Mouse (Mus musculus): ENCODE results near the gene Pth1r. TPM values are rescaled to one million over a fixed set of nuclear protein-coding genes. Genes with fewer than 3 reads are reported as not detected.
"Not testable (repeated sequence)": the region's sequence is repeated elsewhere in the genome, so short reads cannot be mapped to it uniquely, and the experiment has no call there.

Pth1r gene
- polyA plus RNA-seq, 1 experiment from 2014 or later: 67.1 TPM

DNA sequence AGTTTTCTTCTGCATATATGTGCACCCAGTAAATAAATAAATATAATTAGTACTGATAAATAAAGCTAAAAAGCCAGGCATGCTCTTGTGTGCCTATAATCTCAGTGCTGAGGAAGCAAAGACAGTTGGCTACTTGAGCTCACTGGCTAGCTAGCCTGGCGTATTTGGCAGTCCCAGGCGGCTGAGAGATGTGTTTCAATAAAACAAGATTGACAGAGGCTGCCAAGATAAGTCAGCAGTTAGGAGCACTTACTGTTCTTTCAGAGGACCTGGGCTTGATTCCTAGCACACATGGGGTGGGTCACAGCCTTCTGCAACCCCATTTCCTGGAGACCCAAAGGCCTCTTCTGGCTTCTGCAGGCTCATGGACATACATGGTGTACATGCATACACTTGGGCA is 59.1 kb downstream of the Pth1r start:
- Histone ChIP-seq H3K4me2 (no peak overlapping the region), H3K27me3 (no peaks in the 10 kb centered on the region), H3K4me1 (peaks cover 54% of the 10 kb centered on the region), H3K27ac (no peak overlapping the region), H3K36me3 (peaks cover 5% of the 10 kb centered on the region), H3K4me3 (replicated peaks) (no peak overlapping the region), H3K9ac (no peak overlapping the region), H3K9me3 (replicated peaks) (no peaks in the 10 kb centered on the region)
- ATAC-seq (replicated peaks; ENCODE audit: low FRiP score): no peak
- 80% methylated on average over 2 of the region's 2 CpGs for WGBS

DNA sequence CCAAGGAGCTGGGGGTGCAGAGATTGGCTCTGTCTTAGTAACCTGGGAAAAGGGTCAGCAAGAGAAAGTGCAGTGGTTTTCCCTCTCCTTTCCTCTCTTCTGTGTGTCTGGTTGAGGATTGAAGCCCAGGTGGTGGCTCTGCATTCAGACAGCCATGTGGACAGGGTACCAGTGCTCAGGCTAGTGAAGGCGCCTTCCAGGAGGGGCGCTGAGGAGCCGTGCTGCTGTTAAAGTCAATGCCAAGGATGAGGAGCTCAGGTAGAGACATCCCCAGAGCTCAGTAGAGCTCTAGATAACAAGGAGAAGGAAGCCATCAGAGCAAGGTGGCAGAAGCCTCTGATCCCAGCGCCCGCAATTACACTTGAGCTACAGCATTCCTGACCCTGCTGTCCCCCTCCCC is 59.9 kb downstream of the Pth1r start:
- Histone ChIP-seq H3K4me1 (peaks cover 61% of the 10 kb centered on the region), H3K9ac (no peak overlapping the region), H3K4me2 (no peak overlapping the region), H3K27ac (no peak overlapping the region), H3K36me3 (no peaks in the 10 kb centered on the region), H3K4me3 (replicated peaks) (no peak overlapping the region), H3K27me3 (no peaks in the 10 kb centered on the region), H3K9me3 (replicated peaks) (no peaks in the 10 kb centered on the region)
- ATAC-seq (replicated peaks; ENCODE audit: low FRiP score): no peak
- WGBS: 72% methylated on average over 5 of the region's 5 CpGs

DNA sequence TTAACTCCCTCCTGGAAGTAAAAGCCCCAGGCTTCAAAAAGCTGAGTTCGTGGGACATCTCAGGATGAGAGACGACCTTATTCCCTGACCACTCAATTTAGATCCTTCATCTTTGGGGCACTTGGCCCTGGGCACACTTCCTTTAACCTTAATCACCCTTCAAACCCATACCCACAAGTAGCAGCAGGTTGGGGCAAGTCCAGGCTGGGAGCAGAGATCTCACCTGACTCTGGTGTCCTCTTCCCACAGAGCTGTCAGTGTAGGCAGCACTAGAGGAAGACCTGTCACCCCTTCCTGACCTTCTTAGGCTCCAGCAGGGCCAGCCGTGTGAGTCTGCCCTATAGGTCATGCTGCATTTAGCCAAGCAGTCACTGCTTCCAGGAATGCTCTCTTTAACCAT is 60.5 kb downstream of the Pth1r start:
- H3K9ac ChIP-seq: no peak overlapping the region
- ATAC-seq (replicated peaks; ENCODE audit: low FRiP score): no peak
- H3K36me3 ChIP-seq: no peaks in the 10 kb centered on the region
- H3K4me3 ChIP-seq (replicated peaks): no peak overlapping the region
- no peaks in the 10 kb centered on the region for H3K27me3 ChIP-seq
- H3K27ac ChIP-seq: peak overlapping the region; percentile 92; the same call in 1 of the 2 replicates
- H3K9me3 ChIP-seq (replicated peaks): no peaks in the 10 kb centered on the region
- WGBS: 47% methylated on average over 3 of the region's 3 CpGs
- H3K4me1 ChIP-seq: peaks cover 66% of the 10 kb centered on the region
- H3K4me2 ChIP-seq: no peak overlapping the region

DNA sequence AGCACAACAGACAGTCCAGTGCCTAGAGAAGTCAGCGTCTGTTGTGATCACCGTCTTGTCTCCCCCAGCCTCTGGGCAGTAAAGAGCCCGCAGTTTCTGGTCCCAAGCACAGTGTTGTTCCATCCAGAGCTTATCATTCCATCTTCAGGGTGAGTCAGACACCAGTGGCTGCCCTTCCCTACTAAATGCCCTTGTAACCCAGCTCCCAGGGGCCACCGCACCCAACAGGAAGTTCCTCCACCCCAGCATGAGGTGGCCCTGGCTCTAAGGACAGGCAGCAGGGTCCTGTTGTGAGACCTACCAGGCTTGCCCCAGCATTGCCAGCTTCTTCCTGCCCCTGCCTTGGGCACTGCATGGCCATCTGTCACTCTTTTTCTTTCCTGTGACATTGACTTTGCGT is 61.4 kb downstream of the Pth1r start:
- Histone ChIP-seq H3K4me2 (no peak overlapping the region), H3K4me3 (replicated peaks) (no peak overlapping the region), H3K9me3 (replicated peaks) (no peaks in the 10 kb centered on the region), H3K36me3 (no peaks in the 10 kb centered on the region), H3K9ac (no peak overlapping the region), H3K4me1 (peaks cover 72% of the 10 kb centered on the region), H3K27ac (peak overlapping the region; percentile 92), H3K27me3 (no peaks in the 10 kb centered on the region)
- 73% methylated on average over 5 of the region's 5 CpGs for WGBS
- no peak for ATAC-seq (replicated peaks; ENCODE audit: low FRiP score)

DNA sequence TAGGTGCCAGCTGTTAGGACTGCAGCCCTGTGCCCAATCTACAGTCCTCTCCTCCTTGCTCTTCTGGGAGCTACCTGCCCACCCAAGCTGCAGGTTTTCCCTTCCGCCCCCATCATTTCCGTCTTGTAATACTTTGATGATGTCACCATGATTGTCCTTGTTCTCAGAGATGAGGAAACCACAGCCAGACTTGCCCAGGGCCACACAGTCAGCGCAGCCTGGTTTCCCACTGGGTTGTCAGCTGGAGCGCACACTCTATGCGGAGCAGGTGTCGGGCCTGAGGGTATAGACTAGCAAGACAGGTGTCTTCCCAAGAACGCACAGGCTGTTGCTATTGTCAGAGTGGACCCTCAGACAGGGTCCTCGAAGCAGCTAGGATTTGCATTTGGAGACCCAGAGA is 61.8 kb downstream of the Pth1r start:
- Histone ChIP-seq H3K9ac (no peak overlapping the region), H3K9me3 (replicated peaks) (no peaks in the 10 kb centered on the region), H3K27ac (peak overlapping the region; percentile 92), H3K27me3 (no peaks in the 10 kb centered on the region), H3K36me3 (peaks cover under 1% of the 10 kb centered on the region; the same call in 1 of the 2 replicates), H3K4me3 (replicated peaks) (no peak overlapping the region), H3K4me1 (peaks cover 69% of the 10 kb centered on the region), H3K4me2 (no peak overlapping the region)
- 87% methylated on average over 8 of the region's 8 CpGs for WGBS
- ATAC-seq (replicated peaks; ENCODE audit: low FRiP score): no peak

DNA sequence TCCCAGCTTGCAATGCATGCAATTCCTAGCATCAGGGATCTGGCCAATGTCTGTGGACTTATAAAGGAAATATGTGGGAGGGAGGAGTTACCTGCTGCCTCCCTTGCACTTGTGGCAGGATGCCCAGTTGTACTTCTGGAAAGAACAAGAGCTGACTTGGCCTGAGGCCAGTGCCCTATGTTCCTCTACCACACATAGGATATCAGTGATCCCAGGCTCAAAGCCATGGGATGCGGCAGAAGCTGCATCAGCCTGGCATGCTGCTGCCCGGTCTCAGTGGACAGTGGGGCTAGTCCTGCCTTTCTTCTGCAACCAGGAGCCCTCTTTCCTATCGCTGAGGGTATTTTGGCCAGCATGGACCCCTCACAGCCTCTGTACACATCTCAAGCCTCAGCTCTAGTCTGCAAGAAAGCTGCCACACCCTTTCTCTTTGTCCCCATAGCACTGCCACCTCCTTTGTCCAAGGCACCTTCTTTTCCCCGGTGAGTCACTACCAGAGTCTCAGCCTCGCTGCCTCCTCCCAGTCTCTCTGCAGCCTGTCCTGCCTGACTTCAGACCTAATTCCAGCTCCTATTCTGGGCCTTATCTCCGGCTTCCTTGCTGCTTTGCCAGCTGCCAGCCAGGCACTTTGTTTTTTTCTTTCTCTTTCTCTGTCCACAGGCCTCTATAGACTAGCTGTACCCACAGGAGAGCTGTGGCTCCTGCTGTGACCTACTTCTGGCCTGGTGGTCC is 62.7 kb downstream of the Pth1r start:
- H3K27me3 ChIP-seq: no peaks in the 10 kb centered on the region
- no peaks in the 10 kb centered on the region for H3K9me3 ChIP-seq (replicated peaks)
- H3K4me3 ChIP-seq (replicated peaks): no peak overlapping the region
- peak overlapping the region; percentile 92 for H3K27ac ChIP-seq
- no peak overlapping the region for H3K9ac ChIP-seq
- H3K36me3 ChIP-seq: peaks cover 6% of the 10 kb centered on the region; the same call in 1 of the 2 replicates
- peak overlapping the region; percentile 12; the same call in 1 of the 2 replicates for H3K4me2 ChIP-seq
- 67% methylated on average over 6 of the region's 6 CpGs for WGBS
- ATAC-seq (replicated peaks; ENCODE audit: low FRiP score): peak; percentile 52
- peaks cover 60% of the 10 kb centered on the region for H3K4me1 ChIP-seq

DNA sequence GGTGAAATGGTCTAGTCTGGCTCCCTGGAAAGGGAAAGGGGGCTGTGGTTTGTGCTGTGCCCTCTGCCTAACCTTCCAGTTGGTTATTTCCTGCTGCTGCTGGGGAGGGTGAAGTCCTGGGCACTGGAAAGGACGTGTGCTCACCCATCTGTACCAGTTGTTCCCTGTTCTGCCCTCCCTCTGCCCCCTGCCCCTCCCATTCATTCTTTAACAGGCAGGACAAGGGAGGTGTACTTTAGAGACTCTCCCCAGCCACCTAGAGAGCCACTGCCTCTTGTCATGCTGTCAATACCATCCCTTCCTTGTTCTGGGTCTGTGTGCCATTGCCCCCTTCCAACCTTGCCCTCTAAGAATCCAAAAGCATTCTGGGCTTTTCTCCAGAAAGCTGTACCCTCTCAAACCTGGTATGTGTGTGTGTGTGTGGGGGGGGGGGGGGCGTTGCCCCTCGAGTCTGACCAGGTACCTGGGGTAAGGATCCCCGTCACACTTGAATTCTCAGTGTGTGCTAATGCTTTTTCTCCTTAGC is 63.3 kb downstream of the Pth1r start:
- H3K9ac ChIP-seq: no peak overlapping the region
- 0 out of 2 replicates have a peak overlapping the region, but pooled peaks have one; percentile 12 for H3K4me2 ChIP-seq
- H3K4me1 ChIP-seq: peaks cover 57% of the 10 kb centered on the region
- H3K27ac ChIP-seq: peak overlapping the region; percentile 92
- no peaks in the 10 kb centered on the region for H3K9me3 ChIP-seq (replicated peaks)
- 39% methylated on average over 4 of the region's 4 CpGs for WGBS
- H3K27me3 ChIP-seq: no peaks in the 10 kb centered on the region
- H3K36me3 ChIP-seq: peaks cover 6% of the 10 kb centered on the region; the same call in 1 of the 2 replicates
- no peak overlapping the region for H3K4me3 ChIP-seq (replicated peaks)
- ATAC-seq (replicated peaks; ENCODE audit: low FRiP score): peak; percentile 82

DNA sequence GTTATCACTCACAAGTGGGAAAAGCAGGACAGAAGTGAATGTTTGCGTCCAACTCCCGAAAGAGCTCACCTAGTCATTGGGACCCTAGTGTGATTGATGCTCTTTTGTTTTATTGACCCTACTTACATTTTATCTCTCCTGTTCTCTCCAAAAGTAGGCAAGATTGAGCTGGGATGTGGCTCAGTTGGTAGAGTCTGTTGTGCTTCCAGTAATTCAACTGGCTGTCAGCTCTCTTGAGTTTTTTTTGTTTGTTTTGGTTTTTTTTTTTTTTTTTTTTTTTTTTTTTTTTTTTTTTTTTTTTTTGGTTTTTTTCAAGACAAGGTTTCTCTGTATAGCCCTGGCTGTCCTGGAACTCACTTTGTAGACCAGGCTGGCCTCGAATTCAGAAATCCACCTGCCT is 64.2 kb downstream of the Pth1r start:
- H3K4me1 ChIP-seq: peaks cover 61% of the 10 kb centered on the region
- not testable (repeated sequence) for H3K9ac ChIP-seq; H3K4me3 ChIP-seq (replicated peaks); H3K27me3 ChIP-seq; H3K4me2 ChIP-seq; ATAC-seq (replicated peaks; ENCODE audit: low FRiP score); H3K9me3 ChIP-seq (replicated peaks); H3K36me3 ChIP-seq
- peak overlapping the region; percentile 92 for H3K27ac ChIP-seq
- WGBS: 63% methylated on average over 3 of the region's 3 CpGs

DNA sequence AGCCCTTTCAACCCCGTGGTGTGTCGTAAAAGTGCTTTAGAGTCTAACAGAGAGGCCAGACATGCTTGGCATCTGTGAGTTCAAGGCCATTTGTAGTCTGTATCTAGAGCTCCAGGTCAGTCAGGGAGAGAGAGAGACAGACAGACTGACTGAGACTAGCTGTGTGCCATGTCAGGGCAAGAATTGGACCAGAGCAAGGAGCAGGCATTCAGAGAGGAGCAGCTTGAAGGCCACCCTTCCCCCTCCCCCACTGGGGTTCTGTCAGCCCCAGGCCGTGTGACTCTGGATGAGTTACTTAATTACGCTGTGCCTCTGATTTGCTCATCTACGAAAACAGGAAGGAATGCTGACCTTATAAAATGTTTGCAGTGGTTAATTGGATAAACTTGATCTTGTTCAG is 64.7 kb downstream of the Pth1r start:
- no peaks in the 10 kb centered on the region for H3K27me3 ChIP-seq
- H3K36me3 ChIP-seq: peaks cover 6% of the 10 kb centered on the region; the same call in 1 of the 2 replicates
- no peak overlapping the region for H3K4me2 ChIP-seq
- no peak for ATAC-seq (replicated peaks; ENCODE audit: low FRiP score)
- 33% methylated on average over 5 of the region's 5 CpGs for WGBS
- H3K4me1 ChIP-seq: peaks cover 65% of the 10 kb centered on the region
- H3K4me3 ChIP-seq (replicated peaks): no peak overlapping the region
- H3K27ac ChIP-seq: peak overlapping the region; percentile 3
- H3K9me3 ChIP-seq (replicated peaks): no peaks in the 10 kb centered on the region
- no peak overlapping the region for H3K9ac ChIP-seq

DNA sequence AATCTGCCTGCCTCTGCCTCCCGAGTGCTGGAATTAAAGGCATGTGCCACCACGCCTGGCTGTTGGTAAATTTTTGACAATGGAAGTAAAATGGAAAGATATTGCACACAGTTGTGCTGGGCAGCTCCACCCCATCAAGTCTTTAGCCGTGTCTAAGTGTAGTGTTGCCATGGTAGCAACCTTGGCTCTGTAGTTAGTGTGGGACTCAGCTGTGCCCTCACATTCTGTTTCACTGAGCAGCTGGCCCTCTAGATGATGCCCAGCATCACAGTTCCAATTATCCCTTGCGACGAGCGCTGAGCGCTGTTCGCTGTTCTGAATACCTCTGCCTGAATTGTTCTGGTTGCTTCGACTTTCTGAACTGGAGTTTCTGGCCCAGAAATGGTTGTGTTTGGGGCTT is 65.1 kb downstream of the Pth1r start:
- Histone ChIP-seq H3K36me3 (peaks cover 6% of the 10 kb centered on the region; the same call in 1 of the 2 replicates), H3K9me3 (replicated peaks) (no peaks in the 10 kb centered on the region), H3K4me2 (no peak overlapping the region), H3K27me3 (no peaks in the 10 kb centered on the region), H3K4me1 (peaks cover 67% of the 10 kb centered on the region), H3K9ac (no peak overlapping the region), H3K27ac (peak overlapping the region; percentile 3; the same call in 1 of the 2 replicates), H3K4me3 (replicated peaks) (no peak overlapping the region)
- WGBS: 71% methylated on average over 9 of the region's 9 CpGs
- ATAC-seq (replicated peaks; ENCODE audit: low FRiP score): no peak

DNA sequence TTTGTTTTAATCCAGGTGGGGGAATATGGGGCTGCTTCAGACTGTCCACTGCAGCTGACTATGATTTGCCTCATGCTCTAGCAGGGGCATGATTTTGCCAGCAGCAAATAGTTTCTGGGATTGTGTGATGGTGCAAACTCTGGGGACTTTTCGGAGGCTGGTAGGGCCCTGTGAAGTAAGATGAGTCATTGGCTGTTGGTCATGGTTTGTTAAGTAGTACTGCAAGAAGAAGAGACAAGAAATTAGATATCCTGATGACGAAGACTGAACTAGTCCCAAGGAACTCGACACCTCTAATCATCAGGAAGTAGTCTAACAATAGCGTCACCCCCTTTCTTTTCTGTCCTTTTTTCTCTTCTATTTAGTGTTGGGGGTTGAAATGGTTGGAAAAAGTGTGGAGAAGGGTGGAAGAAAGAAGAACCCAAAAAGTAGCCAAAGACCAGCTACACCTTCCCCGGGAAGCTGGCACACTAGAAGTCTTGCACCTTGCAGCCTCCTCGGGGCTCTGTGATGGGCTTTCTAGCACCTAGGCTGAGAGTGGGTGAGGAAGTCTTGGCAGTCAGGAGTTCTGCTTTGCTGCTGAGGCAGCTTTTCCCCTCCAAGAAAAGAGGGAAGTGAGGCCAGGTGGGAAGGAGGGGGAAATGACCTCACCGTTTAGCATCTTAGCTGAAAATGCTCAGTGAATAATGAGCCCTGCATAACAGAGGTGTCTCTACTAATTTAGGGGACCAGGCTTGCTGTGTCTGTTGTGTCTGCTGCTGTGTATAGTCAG is 66.0 kb downstream of the Pth1r start:
- Histone ChIP-seq H3K27ac (peak overlapping the region; percentile 27; the same call in 1 of the 2 replicates), H3K4me3 (replicated peaks) (no peak overlapping the region), H3K27me3 (no peaks in the 10 kb centered on the region), H3K9ac (no peak overlapping the region), H3K4me2 (no peak overlapping the region), H3K9me3 (replicated peaks) (no peaks in the 10 kb centered on the region), H3K4me1 (peaks cover 67% of the 10 kb centered on the region), H3K36me3 (peaks cover 6% of the 10 kb centered on the region; the same call in 1 of the 2 replicates)
- ATAC-seq (replicated peaks; ENCODE audit: low FRiP score): no peak
- 48% methylated on average over 7 of the region's 7 CpGs for WGBS

DNA sequence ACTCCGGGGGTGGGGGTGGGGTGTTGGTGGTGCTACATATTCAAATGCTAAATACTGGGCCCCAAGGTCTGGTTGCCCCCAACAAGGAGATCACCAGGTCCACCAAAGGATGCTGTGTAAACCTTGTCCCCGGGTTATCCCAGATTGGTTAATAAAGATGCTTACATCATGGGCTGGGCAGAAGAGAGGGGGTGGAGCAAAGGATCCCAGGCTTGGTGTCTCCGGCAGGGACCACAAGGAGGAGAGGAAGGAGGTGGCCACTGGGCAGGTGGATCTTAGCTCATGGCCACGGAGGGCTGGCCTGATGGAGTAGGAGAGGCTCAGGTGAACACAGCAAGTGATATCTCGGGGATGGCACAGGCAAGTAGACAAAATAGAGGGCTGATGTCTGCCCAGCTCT is 68.1 kb downstream of the Pth1r start:
- no peak for ATAC-seq (replicated peaks; ENCODE audit: low FRiP score)
- Histone ChIP-seq H3K4me2 (no peak overlapping the region), H3K27me3 (no peaks in the 10 kb centered on the region), H3K27ac (no peak overlapping the region), H3K9ac (no peak overlapping the region), H3K4me1 (peaks cover 47% of the 10 kb centered on the region), H3K9me3 (replicated peaks) (no peaks in the 10 kb centered on the region), H3K4me3 (replicated peaks) (no peak overlapping the region), H3K36me3 (peaks cover 6% of the 10 kb centered on the region; the same call in 1 of the 2 replicates)
- 77% methylated on average over 5 of the region's 5 CpGs for WGBS
